Mouse (Mus musculus): Measurements from ENCODE around the gene Mvb12b. TPM values are rescaled to one million over a fixed set of nuclear protein-coding genes. Genes with fewer than 3 reads are reported as not detected.

Gene Mvb12b
- total RNA-seq, 1 experiment: 5.0 TPM

GRCm38 (mm10) chr2:33886386-33887327 is 1.1 kb downstream of the Mvb12b start:
- H3K27ac ChIP-seq (ENCODE audit: insufficient read depth, low read depth, low read length, poor library complexity, severe bottlenecking): no peak overlapping the region
- DNase-seq (ENCODE audit: low read depth, low spot score): no peak

GRCm38 (mm10) chr2:33885264-33885651 is 2.5 kb downstream of the Mvb12b start:
- Histone ChIP-seq H3K4me1 (ENCODE audit: control insufficient read depth in 2 of 2, insufficient read depth in 2 of 2, low read length in 2 of 2, poor library complexity in 1 of 2) (peaks cover 5% of the 10 kb centered on the region in 2 experiments; a peak in 2 of 4 replicates), H3K9ac (ENCODE audit: insufficient read depth, low read depth, low read length, poor library complexity, severe bottlenecking) (no peak overlapping the region), H3K27ac (ENCODE audit: insufficient read depth, low read depth, low read length, poor library complexity, severe bottlenecking) (no peak overlapping the region), H3K36me3 (ENCODE audit: control insufficient read depth, insufficient read depth, low read length, poor library complexity, severe bottlenecking) (no peaks in the 10 kb centered on the region), H3K9me3 (ENCODE audit: control insufficient read depth, insufficient read depth, low read depth, low read length) (no peaks in the 10 kb centered on the region), H3K4me3 (ENCODE audit: insufficient read depth in 1 of 2, low read depth in 1 of 2, low read length in 2 of 2, poor library complexity in 1 of 2, severe bottlenecking in 1 of 2) (no peak overlapping the region)
- TF ChIP-seq HCFC1 (IDR thresholded peaks at IDR 0.05; ENCODE audit: borderline replicate concordance, insufficient read depth, low read length) (no peak), MAFK (IDR thresholded peaks at IDR 0.05; ENCODE audit: insufficient read depth, low read depth, low read length) (no peak), CHD2 (IDR thresholded peaks at IDR 0.05; ENCODE audit: low read depth, low read length) (no peak), ZC3H11A (IDR thresholded peaks at IDR 0.05; ENCODE audit: borderline replicate concordance, low read depth, low read length) (no peak), ZNF384 (IDR thresholded peaks at IDR 0.05; ENCODE audit: low read depth, low read length) (no peak)
- no peak for DNase-seq (ENCODE audit: low read depth, low spot score)
- in situ Hi-C loops (cut with MboI; ENCODE audit: low sequenced_read_pairs in 2 of 2, unreplicated experiment in 2 of 2): no loop called here

More at GRCm38 (mm10) chr2:33886386-33887327, 1.1 kb downstream of the Mvb12b start:
- H3K4me3 ChIP-seq (ENCODE audit: insufficient read depth in 1 of 2, low read depth in 1 of 2, low read length in 2 of 2, poor library complexity in 1 of 2, severe bottlenecking in 1 of 2): peak overlapping the region; percentile 73 to 75
- TF ChIP-seq MAFK (IDR thresholded peaks at IDR 0.05; ENCODE audit: insufficient read depth, low read depth, low read length) (no peak), HCFC1 (IDR thresholded peaks at IDR 0.05; ENCODE audit: borderline replicate concordance, insufficient read depth, low read length) (no peak), CHD2 (IDR thresholded peaks at IDR 0.05; ENCODE audit: low read depth, low read length) (no peak), ZC3H11A (IDR thresholded peaks at IDR 0.05; ENCODE audit: borderline replicate concordance, low read depth, low read length) (no peak), ZNF384 (IDR thresholded peaks at IDR 0.05; ENCODE audit: low read depth, low read length) (no peak)
- no peaks in the 10 kb centered on the region for H3K36me3 ChIP-seq (ENCODE audit: control insufficient read depth, insufficient read depth, low read length, poor library complexity, severe bottlenecking)
- H3K9ac ChIP-seq (ENCODE audit: insufficient read depth, low read depth, low read length, poor library complexity, severe bottlenecking): peak overlapping the region; percentile 77
- no peaks in the 10 kb centered on the region for H3K9me3 ChIP-seq (ENCODE audit: control insufficient read depth, insufficient read depth, low read depth, low read length)
- in situ Hi-C loops (cut with MboI; ENCODE audit: low sequenced_read_pairs in 2 of 2, unreplicated experiment in 2 of 2): no loop called here
- peaks cover 5% of the 10 kb centered on the region in 2 experiments; a peak in 2 of 4 replicates for H3K4me1 ChIP-seq (ENCODE audit: control insufficient read depth in 2 of 2, insufficient read depth in 2 of 2, low read length in 2 of 2, poor library complexity in 1 of 2)

- DNase-seq (ENCODE audit: low read depth, low spot score): no peak
- Histone ChIP-seq H3K4me3 (ENCODE audit: insufficient read depth in 1 of 2, low read depth in 1 of 2, low read length in 2 of 2, poor library complexity in 1 of 2, severe bottlenecking in 1 of 2) (no peak overlapping the region), H3K9me3 (ENCODE audit: control insufficient read depth, insufficient read depth, low read depth, low read length) (no peaks in the 10 kb centered on the region), H3K27ac (ENCODE audit: insufficient read depth, low read depth, low read length, poor library complexity, severe bottlenecking) (no peak overlapping the region), H3K9ac (ENCODE audit: insufficient read depth, low read depth, low read length, poor library complexity, severe bottlenecking) (no peak overlapping the region), H3K36me3 (ENCODE audit: control insufficient read depth, insufficient read depth, low read length, poor library complexity, severe bottlenecking) (no peaks in the 10 kb centered on the region), H3K4me1 (ENCODE audit: control insufficient read depth in 2 of 2, insufficient read depth in 2 of 2, low read length in 2 of 2, poor library complexity in 1 of 2) (peaks cover 5% of the 10 kb centered on the region in 2 experiments; a peak in 2 of 4 replicates)
- TF ChIP-seq MAFK (IDR thresholded peaks at IDR 0.05; ENCODE audit: insufficient read depth, low read depth, low read length): no peak
- TF ChIP-seq ZC3H11A (IDR thresholded peaks at IDR 0.05; ENCODE audit: borderline replicate concordance, low read depth, low read length): no peak
- TF ChIP-seq ZNF384 (IDR thresholded peaks at IDR 0.05; ENCODE audit: low read depth, low read length): no peak
- no peak for TF ChIP-seq HCFC1 (IDR thresholded peaks at IDR 0.05; ENCODE audit: borderline replicate concordance, insufficient read depth, low read length)
- TF ChIP-seq CHD2 (IDR thresholded peaks at IDR 0.05; ENCODE audit: low read depth, low read length): no peak
- in situ Hi-C loops (cut with MboI; ENCODE audit: low sequenced_read_pairs in 2 of 2, unreplicated experiment in 2 of 2): no loop called here
These were observed 3.0 kb downstream of the Mvb12b start for GRCm38 (mm10) chr2:33884623-33885263.

- TF ChIP-seq HCFC1 (IDR thresholded peaks at IDR 0.05; ENCODE audit: borderline replicate concordance, insufficient read depth, low read length) (no peak), ZC3H11A (IDR thresholded peaks at IDR 0.05; ENCODE audit: borderline replicate concordance, low read depth, low read length) (no peak), ZNF384 (IDR thresholded peaks at IDR 0.05; ENCODE audit: low read depth, low read length) (no peak), CHD2 (IDR thresholded peaks at IDR 0.05; ENCODE audit: low read depth, low read length) (no peak), MAFK (IDR thresholded peaks at IDR 0.05; ENCODE audit: insufficient read depth, low read depth, low read length) (no peak)
- no peak overlapping the region for H3K27ac ChIP-seq (ENCODE audit: insufficient read depth, low read depth, low read length, poor library complexity, severe bottlenecking)
These were observed 8.5 kb downstream of the Mvb12b start for GRCm38 (mm10) chr2:33879223-33879622.

More at GRCm38 (mm10) chr2:33879223-33879622, 8.5 kb downstream of the Mvb12b start:
- no peaks in the 10 kb centered on the region for H3K9me3 ChIP-seq (ENCODE audit: control insufficient read depth, insufficient read depth, low read depth, low read length)
- H3K9ac ChIP-seq (ENCODE audit: insufficient read depth, low read depth, low read length, poor library complexity, severe bottlenecking): no peak overlapping the region
- in situ Hi-C loops (cut with MboI; ENCODE audit: low sequenced_read_pairs in 2 of 2, unreplicated experiment in 2 of 2): no loop called here
- peaks cover 5 to 15% of the 10 kb centered on the region in 2 experiments; a peak in 3 of 4 replicates for H3K4me1 ChIP-seq (ENCODE audit: control insufficient read depth in 2 of 2, insufficient read depth in 2 of 2, low read length in 2 of 2, poor library complexity in 1 of 2)
- H3K4me3 ChIP-seq (ENCODE audit: insufficient read depth in 1 of 2, low read depth in 1 of 2, low read length in 2 of 2, poor library complexity in 1 of 2, severe bottlenecking in 1 of 2): no peak overlapping the region
- DNase-seq (ENCODE audit: low read depth, low spot score): no peak
- no peaks in the 10 kb centered on the region for H3K36me3 ChIP-seq (ENCODE audit: control insufficient read depth, insufficient read depth, low read length, poor library complexity, severe bottlenecking)
